Mouse (Mus musculus) brain, embryonic 14.5 days (tissue): ENCODE measurements around the gene Grin1. TPM values are rescaled to one million over a fixed set of nuclear protein-coding genes. Genes with fewer than 3 reads are reported as not detected.

Experiments used
- DNase-seq: peaks from one replicate; pipeline ENCODE4 v3.0.0-alpha.2; 2011; ENCODE audit warnings: low read depth
- CTCF ChIP-seq: fragments of 200-500 bp; IDR thresholded peaks from 2 replicates; pipeline ENCODE4 v1.5.1; 2012; ENCODE audit warnings: inconsistent platforms, mild to moderate bottlenecking, moderate library complexity, borderline replicate concordance; ENCODE audit not compliant: insufficient read depth, insufficient read length; ENCODE audit errors: extremely low read depth
- POLR2A ChIP-seq: fragments of 200-500 bp; IDR thresholded peaks from 2 replicates; pipeline ENCODE4 v1.6.1; 2012; ENCODE audit warnings: mild to moderate bottlenecking, inconsistent platforms, borderline replicate concordance; ENCODE audit not compliant: poor library complexity, insufficient read depth, insufficient read length, severe bottlenecking; ENCODE audit errors: extremely low read depth
- polyA plus RNA-seq: library from polyadenylated mRNA; depleted of rRNA; stranded (reverse); fragments of >200 nt; gene quantifications from 2 replicates; pipeline ENCODE4 v1.2.3, GENCODE M21; 2012

The Grin1 gene
- polyA plus RNA-seq, 1 experiment: 47.2 TPM

GRCm38 (mm10) chr2:25305587-25306359 is 13.2 kb downstream of the Grin1 start:
- no peak for TF ChIP-seq CTCF
- no peak for TF ChIP-seq POLR2A
- DNase-seq: no peak

GRCm38 (mm10) chr2:25304657-25305541 is 14.1 kb downstream of the Grin1 start:
- peak; percentile 86 for DNase-seq
- TF ChIP-seq POLR2A: no peak
- TF ChIP-seq CTCF: no peak

DNA sequence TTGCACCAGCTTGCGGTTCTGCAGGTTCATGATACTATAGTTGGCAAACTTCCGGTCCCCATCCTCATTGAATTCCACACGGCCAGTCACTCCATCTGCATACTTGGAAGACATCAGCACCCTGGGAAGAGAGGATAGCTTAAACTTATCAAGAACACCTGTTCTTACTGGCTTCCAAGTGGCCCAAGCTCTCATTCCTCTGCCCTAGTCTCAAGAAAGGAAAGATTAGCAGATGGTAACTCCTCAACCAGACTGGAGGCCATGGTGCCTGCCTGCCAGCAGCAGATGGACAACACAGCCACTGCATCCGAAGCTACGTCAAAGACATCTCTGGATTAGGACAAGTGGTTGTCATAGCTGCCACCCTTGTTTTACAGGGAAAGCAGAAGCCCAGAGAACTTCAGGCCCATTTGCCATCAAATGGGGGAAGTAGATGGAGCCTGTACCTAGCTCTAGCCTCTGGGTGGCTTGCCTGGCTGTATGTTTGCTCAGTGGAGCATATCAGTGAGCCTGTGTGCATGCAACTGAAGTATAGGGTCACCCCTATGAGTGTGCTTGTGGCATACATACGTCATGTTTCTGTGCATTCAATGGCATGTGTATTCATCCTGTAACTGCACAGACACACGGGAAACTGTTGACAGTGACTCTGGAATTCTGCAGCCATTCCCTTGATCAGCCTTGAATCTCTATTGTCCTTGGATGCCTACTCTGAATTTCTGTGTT is 14.9 kb downstream of the Grin1 start:
- no peak for DNase-seq
- TF ChIP-seq CTCF (no peak), POLR2A (no peak)

DNA sequence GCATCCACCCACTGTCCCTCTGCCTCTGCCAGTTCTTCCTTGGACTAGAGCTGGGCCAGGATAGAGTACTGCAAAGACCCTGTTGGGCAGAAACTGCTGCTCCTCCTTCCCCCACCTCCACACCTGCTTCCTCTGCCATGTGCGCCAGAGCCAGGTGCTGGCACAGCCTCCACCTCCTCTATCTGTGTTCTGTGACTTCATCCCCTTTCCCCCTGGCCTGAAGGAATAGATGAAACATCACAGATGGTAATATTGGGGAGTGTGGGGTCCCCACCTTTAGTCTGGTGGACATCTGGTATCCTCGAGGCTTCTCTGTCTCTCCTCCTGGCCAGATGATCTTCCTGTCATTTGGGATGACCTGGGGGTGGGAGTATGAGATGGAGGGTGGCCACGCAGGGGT is 15.5 kb downstream of the Grin1 start:
- TF ChIP-seq CTCF (no peak), POLR2A (no peak)
- no peak for DNase-seq

DNA sequence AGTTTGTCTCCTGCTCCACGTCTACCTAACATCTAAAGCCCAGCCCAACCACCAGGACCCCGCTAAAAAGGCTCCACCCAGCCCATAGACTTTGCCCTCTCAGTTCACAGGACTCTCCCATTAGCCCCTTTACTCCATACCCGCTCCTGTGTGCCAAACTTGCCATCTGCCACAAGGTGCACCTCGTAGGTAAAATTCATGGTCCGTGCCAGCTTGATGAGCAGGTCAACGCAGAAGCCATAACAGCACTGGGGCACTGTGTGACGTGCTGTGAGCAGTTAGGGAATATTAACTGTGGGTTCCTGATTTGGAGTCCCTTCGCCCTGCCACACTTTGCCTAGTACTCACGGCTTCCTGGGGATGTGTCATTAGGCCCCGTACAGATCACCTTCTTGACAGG is 20.9 kb downstream of the Grin1 start:
- TF ChIP-seq CTCF (no peak), POLR2A (no peak)
- no peak for DNase-seq

DNA sequence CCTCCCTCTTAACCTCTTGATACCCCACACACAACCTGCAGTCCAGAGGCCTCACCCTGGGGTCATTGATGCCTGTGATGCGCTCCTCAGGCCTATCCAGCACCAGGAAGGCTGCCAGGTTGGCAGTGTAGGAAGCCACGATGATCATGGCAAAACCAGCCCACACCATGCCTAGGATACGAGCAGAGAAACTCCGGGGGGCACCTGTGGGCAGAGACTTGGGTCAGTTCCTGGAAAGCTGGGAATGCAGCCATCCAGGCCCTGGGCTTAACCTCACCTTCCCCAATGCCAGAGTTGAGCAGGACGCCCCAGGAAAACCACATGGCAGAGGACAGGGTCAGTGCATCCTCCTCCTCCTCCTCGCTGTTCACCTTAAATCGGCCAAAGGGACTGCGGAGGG is 21.9 kb downstream of the Grin1 start:
- no peak for DNase-seq
- TF ChIP-seq POLR2A (no peak), CTCF (no peak)

DNA sequence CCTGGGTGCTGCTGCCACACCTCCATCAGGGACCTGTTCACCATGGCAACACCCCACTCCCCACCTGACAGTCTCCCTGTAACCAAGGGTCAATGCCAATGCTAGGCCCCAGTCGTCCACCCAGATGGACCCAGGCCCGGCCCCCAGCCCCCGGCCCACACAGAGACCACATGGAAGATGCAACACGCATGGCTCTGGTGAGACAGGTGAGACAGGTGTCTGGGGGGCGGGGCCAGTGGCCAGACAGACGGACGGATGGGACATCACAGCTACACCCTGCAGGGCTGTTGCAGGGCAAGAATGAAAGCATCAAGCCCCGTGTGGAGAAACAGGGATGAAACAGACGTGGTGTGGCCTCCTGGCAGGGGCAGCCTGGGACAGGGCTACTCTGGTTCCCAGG is 25.3 kb downstream of the Grin1 start:
- no peak for DNase-seq
- TF ChIP-seq CTCF (no peak), POLR2A (no peak)

GRCm38 (mm10) chr2:25292856-25293255 is 26.1 kb downstream of the Grin1 start:
- TF ChIP-seq POLR2A: no peak
- TF ChIP-seq CTCF: peak; percentile 87
- DNase-seq: peak; percentile 64

DNA sequence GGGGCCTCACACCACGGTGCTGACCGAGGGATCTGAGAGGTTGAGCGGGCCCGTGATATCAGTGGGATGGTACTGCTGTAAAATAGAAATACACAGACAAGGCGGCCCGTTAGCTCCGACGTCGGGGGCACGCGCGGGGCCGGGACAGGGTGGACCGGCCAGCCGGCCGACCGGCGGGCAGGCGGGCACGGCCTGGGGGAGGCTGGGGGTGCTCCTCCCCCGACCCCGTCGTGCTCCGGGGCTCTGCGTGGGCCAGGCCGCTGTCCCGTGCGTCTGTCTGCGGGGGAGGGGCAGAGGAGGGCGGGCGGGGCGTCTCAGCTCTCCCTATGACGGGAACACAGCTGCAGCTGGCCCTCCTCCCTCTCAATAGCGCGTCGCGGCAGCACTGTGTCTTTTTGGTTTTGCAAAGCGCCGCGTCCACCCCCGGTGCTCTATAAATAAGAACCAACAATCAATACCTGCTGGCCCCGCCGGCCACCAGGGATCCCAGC is 26.9 kb downstream of the Grin1 start:
- TF ChIP-seq POLR2A: no peak
- no peak for TF ChIP-seq CTCF
- no peak for DNase-seq

DNA sequence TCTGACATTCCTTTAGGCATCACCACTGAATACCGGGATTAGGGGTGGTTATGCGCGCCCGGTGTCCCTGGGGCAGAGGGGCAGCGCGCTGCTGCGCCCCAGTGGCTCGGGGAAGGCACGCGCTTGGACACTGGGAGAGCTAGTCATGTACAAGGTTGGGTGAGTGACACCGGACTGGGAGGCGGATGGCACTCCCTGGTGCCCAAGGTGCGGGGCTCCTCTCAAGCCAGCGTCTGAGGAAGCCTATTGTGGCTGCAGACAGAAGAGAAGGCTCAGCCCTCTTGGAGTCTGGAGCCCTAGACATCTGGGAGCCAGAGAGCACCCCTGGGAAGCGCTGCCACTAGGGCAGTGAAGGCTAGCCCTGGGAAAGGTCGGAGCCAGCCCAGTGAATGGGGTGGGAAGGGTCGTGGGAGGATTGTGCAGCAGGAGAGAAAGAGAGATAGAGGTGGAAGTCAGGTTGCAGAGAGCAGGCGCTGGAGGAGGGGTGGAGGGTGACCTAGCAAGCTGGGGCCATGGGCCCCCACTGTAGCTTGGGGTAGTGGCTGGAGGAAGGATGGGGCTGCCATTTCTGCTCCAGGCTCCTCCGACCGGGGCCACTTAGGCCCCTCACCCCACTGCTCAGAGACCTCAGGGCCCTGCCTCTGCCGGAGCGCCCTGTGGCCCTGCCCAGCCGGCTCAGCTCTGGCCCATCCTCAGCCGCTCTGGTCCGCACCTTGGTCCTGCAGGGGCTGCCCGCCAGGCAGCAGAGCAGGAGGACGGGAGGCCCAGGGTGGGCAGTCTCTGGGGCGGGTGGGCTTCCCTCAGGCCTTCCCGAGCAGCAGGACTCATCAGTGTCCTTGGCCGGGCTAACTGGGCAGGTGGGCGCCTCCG is 27.6 kb downstream of the Grin1 start:
- DNase-seq: no peak
- TF ChIP-seq CTCF: no peak

DNA sequence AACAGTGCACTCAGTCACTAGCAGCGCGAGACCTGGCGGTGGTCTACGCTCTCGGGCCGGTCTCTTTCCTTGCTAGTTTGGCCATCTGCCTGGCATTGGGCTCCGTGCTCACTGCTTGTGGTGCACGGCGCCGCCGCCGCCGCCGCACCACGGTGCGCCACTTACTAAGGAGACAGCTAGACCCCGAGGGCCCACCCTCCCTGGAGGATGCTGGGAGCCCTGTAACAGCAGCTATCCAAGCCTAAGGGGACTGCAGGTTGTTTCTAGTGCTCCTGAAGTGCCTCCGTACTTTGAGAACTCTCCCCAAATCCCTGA is 28.2 kb downstream of the Grin1 start:
- peak; percentile 39 for DNase-seq
- no peak for TF ChIP-seq POLR2A
- no peak for TF ChIP-seq CTCF
